Mouse (Mus musculus) layer of hippocampus, adult 18-20 months (tissue): ENCODE results near the gene Gm1043. TPM values are rescaled to one million over a fixed set of nuclear protein-coding genes. Genes with fewer than 3 reads are reported as not detected.

ENCODE experiments used
- DNase-seq, 2 experiments: peaks; one replicate each; pipeline ENCODE4 v3.0.0; 2022; ENCODE audit warnings: low spot score in 2 of 2
- total RNA-seq, 2 experiments: library from RNA; stranded (reverse); gene quantifications; 2 replicates each; pipeline ENCODE4 v1.2.3; 2021

Gene Gm1043
- total RNA-seq, 2 experiments from 2014 or later: 27.1 to 29.1 TPM

DNA sequence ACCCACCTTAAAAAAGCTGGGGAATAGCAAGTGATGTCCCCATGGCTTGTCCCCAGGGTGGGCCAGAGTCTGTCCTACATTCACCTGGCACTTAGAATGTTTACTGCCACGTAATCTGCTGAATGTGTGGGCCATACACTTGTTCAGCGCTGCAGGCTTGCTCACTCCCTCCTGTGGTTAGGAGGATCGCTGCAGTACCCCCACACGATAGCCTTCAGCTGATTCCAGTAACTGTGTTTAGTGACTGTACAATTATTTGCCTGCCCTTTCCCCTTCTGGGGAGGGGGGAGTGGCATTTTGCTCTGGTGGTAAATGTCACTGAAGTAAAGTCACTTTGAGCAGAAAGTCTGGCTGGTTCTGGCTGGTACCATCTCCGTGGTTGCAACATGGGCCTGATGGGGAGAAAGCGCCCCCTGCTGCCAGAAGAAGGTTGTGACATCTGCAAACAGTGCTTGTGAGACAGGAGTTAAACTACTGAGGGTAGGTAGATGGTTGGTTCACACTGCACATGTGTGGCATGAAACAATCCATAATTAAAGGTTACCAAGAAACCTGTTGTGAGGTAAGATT, 24.2 kb downstream of the Gm1043 start:
- DNase-seq: peak; percentile 77 to 94

DNA sequence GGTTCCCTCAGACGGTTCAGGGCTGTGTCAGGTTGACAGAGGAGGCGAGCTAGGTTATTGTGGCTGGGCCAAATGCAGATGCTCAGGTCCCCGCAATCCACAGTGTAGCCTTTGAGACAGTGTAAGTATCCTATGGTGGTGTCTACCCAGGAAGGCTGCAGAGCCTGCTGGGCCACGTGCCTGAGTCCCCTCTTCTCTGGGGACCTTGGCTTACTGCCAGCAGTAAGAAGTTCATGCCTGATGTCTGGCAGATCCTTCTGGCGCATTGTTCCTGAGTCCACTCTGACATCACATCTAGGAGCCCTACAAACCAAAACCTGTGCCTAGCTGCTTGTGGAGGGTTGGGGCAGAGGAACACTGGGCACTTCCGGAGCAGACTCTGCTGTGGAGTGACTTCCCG, 27.2 kb downstream of the Gm1043 start:
- DNase-seq: no peak

DNA sequence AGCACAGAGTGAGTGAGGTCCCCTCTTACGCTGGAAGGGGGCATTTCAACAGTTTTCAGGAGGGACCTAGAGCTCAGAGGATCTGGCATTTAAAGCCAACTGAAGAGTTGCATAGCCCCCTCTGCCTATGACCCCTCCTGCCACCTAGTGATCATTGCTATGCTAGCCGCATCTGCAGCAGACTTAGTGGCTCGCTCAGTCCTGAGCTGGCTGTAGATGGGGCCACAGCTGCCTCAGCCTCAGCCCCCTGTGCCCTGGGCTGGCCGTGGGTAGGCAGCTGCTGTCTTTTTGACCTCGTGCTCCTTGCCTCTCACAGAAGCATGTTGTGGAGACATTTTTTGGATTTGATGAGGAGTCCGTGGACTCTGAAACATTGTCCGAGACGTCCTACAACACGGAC, 32.0 kb downstream of the Gm1043 start:
- no peak for DNase-seq

DNA sequence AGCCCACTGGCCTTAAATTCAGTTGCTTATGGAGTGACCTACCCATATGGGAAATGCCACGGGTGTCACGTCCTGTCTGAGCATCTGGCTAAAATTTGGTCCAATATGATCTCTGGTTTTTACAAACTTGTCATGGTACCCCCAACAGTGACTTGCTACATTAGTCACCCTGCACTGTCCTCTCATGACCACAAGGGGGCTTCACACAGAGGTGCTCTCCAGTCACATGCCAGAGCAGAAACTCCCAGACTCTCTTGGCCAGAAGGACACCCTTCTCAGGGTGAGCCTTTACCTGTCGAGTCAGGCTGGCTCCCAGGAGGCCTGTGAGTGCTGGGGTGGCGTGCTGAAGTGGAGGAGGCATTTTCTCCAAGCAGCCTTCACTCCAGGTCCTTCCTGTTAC, 33.1 kb downstream of the Gm1043 start:
- peak in 1 of 2 experiments; percentile 30 for DNase-seq

DNA sequence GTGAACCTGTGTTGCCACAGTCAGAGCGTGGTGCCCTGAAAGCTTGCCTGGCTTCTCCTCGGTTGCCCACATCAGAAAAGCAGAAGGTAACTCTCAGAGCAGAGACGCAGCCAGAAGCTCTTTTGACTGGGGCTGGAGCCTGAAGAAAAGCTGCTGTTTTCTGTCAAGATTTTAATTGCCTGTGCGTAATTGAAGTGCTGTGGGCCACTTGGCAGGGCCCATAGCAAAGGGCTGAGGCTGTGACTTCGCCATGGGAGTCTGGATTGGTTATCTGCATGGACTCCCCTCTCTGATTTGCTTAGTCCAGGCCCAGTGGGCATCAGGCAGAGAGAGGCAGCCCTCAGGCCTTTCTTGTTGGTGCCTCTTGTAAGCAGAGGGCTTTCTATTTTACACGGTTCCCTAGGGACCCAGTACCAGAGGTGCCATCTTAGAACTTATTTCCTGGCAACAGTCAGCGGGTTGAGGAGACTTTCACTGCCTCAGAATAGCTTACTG, 36.1 kb downstream of the Gm1043 start:
- no peak for DNase-seq

DNA sequence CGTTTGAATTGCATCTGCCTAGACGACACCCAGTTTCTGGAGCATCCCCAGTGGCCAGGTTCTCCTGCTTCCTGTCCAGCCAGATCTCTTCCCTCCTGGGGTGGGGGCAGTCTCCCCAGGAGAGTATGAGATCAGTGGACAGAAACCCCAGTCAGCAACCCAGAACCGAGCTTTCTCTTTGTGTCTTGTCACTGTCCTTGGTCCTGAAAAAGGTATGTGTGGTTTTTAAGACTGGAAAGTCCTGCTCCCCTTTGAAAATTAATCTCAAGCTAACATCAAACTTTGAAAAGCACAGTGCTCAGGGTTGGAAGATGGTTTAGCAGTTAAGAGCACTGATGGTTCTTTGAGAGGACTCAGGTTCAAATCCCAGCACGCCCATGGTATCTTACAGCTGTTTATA, 46.7 kb downstream of the Gm1043 start:
- DNase-seq: no peak

DNA sequence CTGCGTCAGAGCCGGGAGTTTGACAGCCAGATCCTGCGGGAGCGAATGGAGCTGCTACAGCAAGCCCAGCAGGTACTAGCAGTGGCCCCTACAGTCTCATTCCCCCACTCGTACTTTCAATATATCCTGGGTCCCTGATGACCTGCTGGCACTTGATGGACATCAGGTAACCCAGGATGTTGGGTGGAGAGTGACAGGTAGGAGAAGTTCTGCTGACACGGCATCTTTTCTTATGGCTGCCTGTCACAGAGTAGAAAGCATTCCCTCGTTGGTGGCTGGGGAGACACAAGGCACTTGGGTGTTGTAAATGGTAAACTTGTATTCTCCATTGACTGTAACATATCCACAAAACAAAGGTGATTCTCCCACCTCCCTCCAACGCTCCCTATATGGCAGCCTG, 56.6 kb downstream of the Gm1043 start:
- no peak for DNase-seq

DNA sequence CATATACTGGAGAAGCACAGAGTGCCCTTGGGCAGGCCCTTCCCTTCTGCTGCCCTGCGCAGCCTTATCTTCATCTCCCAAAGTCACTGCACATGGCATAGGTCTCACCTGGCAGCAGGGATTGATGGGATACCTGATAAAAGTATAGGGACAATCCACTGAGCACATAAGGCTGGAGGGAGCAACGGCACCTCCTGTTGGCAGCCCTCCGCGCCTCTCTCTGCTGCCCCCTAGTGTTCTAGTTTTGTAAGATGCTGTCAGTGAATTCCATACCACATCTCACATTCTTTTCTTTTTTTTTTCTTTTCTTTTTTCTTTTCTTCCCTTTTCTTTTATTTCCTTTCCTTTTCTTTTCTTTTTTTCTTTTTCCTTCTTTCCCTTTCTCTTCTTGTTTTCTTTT, 62.4 kb downstream of the Gm1043 start:
- peak; percentile 54 to 72 for DNase-seq

DNA sequence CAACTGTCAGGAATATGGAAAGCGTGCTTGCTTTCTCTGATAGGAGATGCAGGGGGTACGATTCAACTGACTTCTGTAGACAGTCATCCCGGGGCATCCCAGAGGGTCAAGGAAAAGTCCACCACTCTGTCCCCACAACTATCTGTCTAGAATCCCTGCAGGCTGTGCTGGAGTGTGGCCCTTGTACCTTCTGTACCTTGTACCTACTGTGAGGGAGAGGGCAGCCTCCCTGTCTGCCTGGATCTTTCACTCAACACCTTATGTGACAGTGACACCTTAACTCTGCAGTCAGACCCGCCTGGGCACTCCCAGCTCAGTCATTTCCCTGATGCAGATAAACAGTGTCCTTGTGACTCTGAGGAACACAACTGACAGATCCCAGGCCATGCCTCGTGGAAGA, 65.5 kb downstream of the Gm1043 start:
- DNase-seq: no peak

DNA sequence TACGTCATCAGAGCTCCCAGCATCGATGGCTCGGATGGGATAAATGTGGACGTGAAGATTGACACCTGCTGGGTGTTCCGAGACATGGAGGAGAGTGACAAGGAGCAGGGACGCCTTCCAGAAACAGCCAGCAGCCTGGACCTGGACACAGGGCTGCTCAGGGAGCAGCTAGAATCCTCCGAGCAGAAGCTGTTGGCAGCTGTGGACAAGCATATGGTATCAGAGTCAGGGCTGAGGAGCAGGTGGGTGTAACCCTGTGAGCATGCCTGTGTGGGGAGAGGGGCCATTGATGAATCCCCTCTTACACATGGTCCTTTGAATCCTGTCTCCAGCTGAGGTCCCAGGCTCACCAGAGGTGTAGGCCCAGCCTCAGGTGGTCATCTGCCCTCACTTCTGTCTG, 69.3 kb downstream of the Gm1043 start:
- DNase-seq: no peak

DNA sequence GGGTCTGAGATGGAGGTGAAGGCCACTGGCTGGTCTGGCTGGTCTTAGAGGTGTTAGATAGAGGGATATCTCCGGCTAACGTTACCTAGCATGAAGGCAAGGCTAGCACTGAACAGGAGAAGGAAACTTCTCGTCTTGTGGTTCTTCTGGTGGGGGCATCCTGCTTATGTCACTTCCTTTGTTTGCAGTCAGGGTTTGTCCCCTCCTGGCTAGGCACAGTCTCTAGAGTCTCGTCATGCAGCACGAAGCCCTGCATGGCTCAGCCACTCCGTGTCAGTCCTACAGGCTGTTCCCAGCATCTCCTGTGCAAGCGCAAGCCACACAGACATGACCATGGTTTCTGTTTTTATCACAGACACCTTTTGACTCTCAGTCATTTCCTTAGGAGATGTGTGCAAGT, 73.2 kb downstream of the Gm1043 start:
- no peak for DNase-seq

DNA sequence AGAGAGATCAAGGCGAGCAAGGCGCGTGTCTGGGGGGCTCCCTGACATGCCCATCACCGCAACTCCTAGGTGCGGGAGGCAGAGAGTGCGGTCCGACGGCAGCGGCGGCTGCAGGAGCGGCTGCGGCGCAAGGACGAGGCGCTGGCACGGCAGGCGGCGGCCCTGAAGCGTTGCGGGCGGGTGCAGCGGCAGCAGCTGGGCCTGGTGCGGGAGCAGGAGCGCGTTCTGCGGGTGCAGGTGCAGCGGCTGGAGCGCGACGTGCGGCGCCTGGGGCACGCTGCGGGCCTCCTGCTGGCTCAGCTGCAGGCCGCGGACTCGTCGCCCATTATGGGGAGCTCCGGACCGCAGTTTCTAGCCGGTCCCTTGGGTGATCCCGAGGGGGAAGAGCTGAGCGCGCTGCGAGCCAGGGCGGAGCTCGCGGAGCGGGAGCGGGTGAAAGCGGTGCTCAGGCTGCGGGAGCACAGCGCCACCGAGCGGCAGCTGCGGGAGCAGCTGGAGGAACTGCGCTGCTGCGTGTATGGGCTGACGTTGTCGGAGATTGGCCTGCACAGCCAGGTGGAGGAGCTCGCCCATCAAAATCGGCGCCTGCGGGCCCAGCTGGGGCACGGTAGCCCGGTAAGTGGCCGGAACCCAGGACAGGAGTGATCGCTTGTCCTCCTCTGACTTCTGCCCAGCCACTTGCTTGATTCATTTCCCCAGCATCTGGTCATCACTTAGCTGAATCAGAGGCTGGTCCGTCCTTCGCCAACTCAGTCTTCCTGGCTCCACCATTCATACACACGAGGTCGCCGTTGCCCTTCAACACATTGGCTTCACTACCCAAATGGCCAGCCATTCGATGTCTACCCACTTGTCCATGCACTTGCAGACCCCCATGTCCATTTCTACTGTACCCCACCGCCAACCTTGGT, 78.0 kb downstream of the Gm1043 start:
- peak; percentile 84 to 91 for DNase-seq

DNA sequence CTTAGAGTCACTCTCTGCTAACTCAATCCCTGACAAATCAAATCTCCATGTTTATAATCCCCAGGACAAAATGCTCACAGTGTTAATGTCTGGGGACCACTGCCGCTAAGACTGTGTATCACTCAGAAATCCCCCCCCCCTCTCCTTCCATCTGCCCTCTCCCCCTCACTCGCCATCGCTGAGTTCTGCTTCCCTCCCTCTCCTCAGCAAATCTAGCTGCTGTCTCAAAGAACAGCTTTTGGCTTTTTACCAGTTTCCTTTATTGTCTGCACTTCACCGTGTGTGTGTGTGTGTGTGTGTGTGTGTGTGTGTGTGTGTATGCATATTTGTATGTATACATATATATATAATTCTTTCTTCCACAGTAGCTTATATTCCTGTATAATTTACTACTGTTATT, 91.3 kb downstream of the Gm1043 start:
- no peak for DNase-seq

DNA sequence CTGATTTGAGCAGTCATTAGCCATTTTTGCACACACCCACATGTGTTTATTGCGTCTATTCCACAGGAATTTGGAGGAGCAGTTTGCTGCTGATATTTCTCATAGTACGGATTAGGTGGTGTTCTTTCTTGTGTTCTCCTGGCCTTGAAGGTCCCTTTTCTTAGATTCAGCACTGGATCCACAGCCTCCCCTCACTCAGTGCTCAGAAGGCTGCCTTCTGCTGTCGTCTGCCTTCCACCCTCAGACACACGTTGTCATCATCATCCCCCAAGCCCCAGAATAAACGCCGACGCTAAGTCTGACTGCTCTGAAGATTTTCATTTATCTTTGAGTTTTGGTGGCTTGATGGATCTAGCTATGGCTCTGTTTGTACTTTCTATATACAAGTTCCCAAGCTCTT, 91.9 kb downstream of the Gm1043 start:
- peak; percentile 58 to 72 for DNase-seq

DNA sequence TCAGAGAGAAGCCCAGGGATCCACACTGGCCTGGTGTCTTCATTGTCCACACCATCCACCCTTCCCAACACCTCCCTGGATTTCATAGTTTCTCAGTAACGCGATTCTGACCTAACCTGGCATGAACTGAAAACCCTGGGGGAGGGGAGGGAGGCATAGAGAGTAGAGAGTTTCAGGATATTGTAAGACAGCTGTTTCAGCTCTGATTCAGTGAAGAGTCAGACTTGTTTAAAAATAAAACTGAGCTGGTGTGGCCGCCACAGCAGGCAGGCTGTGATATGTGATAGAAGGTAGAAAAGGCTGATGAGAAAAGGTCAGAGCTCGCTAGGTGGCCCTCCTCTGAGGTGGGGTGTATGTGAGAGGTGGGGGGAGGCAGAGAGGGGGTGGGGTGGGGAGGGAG, 93.6 kb downstream of the Gm1043 start:
- DNase-seq: no peak

DNA sequence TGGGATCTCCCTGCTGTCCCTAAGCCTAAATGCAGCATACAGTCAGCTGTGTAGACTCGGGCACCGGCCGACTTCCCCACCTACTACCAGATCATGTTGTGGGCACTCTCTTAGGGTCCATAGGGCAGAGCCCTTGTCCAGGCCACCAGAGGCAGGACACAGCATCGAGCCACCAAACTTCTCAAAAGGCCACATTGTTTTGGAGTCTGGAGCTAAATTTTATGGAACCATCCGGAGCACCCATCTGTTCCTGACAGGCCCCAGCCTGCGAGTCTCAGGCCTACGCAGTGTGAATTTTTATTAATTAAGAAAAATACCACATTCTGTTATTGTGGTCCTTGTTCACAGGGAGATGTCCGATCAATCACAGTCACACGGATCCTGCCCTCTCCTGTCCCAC, 94.7 kb downstream of the Gm1043 start:
- peak; percentile 53 to 77 for DNase-seq

DNA sequence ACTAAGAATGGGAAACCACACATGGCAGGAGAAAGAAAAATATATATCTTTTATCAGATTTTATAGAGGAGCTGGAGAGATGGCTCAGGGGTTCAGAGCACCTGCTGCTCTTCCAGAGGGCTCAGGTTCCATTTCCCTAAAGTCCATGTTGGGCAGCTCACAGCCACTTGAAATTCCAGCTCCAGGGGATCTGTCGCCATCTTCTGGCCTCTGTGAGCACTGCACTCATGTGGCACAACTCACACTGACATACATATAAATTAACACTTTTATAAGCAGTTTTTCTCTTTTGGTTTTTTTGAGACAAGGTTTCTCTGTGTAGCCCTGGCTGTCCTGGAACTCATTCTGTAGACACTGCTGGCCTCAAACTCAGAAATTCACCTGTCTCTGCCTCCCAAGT, 95.5 kb downstream of the Gm1043 start:
- no peak for DNase-seq

DNA sequence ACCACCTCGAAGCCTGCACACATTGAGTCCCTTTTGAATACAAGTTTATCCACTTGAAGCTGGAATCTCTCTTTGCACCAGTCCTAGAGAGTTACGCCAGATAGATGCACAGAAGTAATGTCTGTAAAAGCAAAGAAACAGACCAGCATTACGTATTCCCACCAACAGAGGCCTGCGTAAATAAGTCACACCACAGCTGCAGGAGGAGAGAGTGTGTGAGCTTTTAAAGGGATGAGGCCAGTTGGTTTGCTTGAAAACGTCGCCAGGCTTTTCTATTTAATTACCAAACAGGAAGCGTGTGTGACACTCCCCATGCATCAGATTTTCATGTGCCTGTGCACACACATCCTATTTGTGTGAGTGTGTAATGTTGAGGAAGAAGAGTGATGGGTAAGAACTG, 99.4 kb downstream of the Gm1043 start:
- DNase-seq: no peak

DNA sequence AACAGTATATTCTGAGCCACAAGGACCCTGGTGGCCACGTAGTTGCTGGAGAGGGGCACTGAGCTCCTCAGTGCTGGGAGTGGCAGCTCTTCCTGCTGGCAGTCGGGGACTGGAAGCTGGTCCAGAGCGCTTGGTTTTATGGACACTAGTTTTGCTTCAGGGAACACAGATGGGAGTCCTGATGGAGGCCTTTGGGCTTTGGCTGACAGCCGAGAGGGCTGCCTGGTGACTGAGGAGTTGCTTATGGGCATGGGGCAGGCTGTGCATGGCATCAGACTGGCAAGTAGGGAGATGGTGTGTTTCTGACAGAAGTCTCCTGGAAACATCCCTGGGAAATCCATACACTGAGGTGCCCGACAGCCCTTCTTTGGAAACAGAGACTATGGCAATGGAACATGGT, 105.2 kb downstream of the Gm1043 start:
- no peak for DNase-seq

DNA sequence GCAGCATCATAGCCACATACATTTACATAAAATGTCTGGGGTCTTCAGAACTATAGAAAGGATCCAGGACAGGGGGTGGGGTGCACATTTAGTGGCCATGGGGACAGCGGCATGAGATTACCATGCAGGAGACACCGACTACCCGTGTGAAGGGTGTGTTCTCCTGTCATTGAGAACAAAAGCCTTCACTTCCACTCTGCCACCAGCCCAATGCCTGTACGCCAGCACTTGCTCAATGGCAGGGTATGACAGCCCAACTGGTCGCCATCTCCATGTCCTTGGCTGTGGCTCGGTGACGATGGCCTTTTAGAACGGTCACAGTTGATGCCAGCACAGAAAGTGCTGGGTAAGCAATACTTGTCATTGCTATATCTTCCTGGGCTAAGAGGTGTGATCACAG, 111.0 kb downstream of the Gm1043 start:
- DNase-seq: no peak

DNA sequence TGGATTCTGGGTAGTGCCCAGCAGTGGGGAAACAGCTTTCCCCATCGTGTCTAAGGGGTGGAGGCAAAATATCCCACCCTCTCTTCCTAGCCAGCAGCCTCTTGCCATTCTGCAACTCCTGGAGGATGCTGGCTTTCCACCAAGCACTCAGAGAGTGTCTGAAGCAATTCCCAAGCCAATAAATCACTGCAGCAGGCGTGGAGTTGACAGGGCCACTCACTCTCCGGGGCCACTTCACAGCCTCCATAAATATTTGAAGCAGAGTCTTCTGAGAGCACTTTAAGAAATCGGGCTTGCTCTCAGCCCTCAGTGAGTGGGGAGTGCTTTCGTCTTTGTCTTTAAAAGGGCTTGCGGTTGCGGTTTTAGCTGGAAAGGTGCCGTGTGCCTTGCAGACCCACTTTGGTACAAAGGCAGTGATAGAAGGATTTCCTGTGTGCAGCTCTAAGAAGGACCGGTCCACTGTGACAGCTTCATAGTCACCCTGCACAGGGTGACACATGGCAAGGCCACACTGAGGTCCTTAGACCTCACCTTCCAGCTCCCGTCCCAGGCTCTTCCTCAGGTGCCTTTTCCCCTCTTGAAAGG, 111.6 kb downstream of the Gm1043 start:
- DNase-seq: no peak

DNA sequence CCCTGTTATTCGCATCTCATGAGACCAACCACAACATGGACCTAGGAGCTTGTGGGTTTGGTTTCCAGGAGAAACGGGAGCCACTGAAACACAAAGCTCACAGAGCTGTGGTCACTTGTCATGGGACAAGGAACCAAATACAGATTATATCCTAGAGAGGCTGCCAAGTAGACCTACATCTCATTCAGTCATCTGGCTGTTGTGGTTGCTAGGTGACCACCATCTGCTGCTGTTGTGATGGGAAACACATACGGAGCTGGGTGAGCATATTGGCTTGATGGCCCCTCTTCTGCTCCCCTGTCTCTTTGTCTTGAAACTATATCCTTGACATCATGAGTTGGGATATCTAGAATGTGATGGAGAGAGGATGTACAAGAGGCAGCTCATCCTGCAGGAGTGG, 112.3 kb downstream of the Gm1043 start:
- no peak for DNase-seq
